Mouse (Mus musculus) bone marrow, adult 2 months (tissue): ENCODE measurements around the gene Lasp1.

Experiments
- CTCF ChIP-seq: fragments of 200-500 bp; IDR thresholded peaks from 2 replicates; pipeline ENCODE4 v1.5.1; 2011; ENCODE audit warnings: low read length, control low read depth; ENCODE audit not compliant: control insufficient read depth, insufficient read depth
- POLR2A ChIP-seq: fragments of 200-500 bp; IDR thresholded peaks from 2 replicates; pipeline ENCODE4 v1.6.1; 2011; ENCODE audit warnings: low read depth, mild to moderate bottlenecking, control low read depth, low read length, borderline replicate concordance; ENCODE audit not compliant: control insufficient read depth

GRCm38 (mm10) chr11:97801409-97802193, 2.8 kb downstream of the Lasp1 start:
- no peak for TF ChIP-seq POLR2A
- TF ChIP-seq CTCF, result peak; percentile 15; the same call in 1 of the 2 replicates
